Mouse (Mus musculus) liver, postnatal 0 days (tissue): ENCODE data around the gene Chst11. TPM values are rescaled to one million over a fixed set of nuclear protein-coding genes. Genes with fewer than 3 reads are reported as not detected.
A peak's percentile ranks its signal among the peaks of the same experiment; 100 is the strongest.

Experiments used
- ATAC-seq: fragments of 200-750 bp; cut with Nextera tagmentation; 2 replicates; pipeline ENCODE4 v1.8.0; 2017; ENCODE audit warnings: mild to moderate bottlenecking, moderate library complexity
- DNase-seq: peaks from one replicate; pipeline ENCODE4 v3.0.0-alpha.2; 2016
- H3K27ac ChIP-seq: fragments of 300-500 bp; sonication (generic); 2 replicates; pipeline ENCODE4 v1.5.1; 2014; ENCODE audit warnings: antibody characterized with exemption, moderate library complexity, mild to moderate bottlenecking, low read depth
- H3K27me3 ChIP-seq: fragments of 300-500 bp; sonication (generic); 2 replicates; pipeline ENCODE4 v1.6.1; 2014; ENCODE audit warnings: low read length, control low read depth, mixed read lengths; ENCODE audit not compliant: insufficient read depth
- H3K36me3 ChIP-seq: fragments of 300-500 bp; sonication (generic); replicated peaks from 2 replicates; pipeline ENCODE4 v1.6.1; 2014; ENCODE audit warnings: mild to moderate bottlenecking, control low read depth, low read length, moderate library complexity, mixed read lengths; ENCODE audit not compliant: insufficient read depth
- H3K4me1 ChIP-seq: fragments of 300-500 bp; sonication (generic); 2 replicates; pipeline ENCODE4 v1.6.1; 2014; ENCODE audit warnings: antibody characterized with exemption, mild to moderate bottlenecking, control low read depth; ENCODE audit not compliant: insufficient read depth
- H3K4me2 ChIP-seq: fragments of 300-500 bp; sonication (generic); 2 replicates; pipeline ENCODE4 v1.6.1; 2014; ENCODE audit warnings: low read depth, mild to moderate bottlenecking, low read length, moderate library complexity, mixed read lengths
- H3K4me3 ChIP-seq: fragments of 300-500 bp; sonication (generic); 2 replicates; pipeline ENCODE4 v1.5.1; 2014; ENCODE audit warnings: low read depth, low read length
- H3K9ac ChIP-seq: fragments of 300-500 bp; sonication (generic); replicated peaks from 2 replicates; pipeline ENCODE4 v1.6.1; 2014; ENCODE audit warnings: mild to moderate bottlenecking, moderate library complexity
- H3K9me3 ChIP-seq: fragments of 300-500 bp; sonication (generic); 2 replicates; pipeline ENCODE4 v1.6.1; 2016; ENCODE audit warnings: mild to moderate bottlenecking, control low read depth, low read length, mixed read lengths
- CTCF ChIP-seq: sonication (generic); IDR thresholded peaks from 2 replicates; pipeline ENCODE4 v1.5.1; 2016; ENCODE audit warnings: antibody characterized with exemption, low read depth
- EP300 ChIP-seq: IDR thresholded peaks from 2 replicates; pipeline ENCODE4 v1.6.1; 2016; ENCODE audit warnings: antibody characterized with exemption, low read depth, mild to moderate bottlenecking
- WGBS: fragments of 180-500 bp; shearing (Covaris S2); extraction: QIAGEN DNeasy Blood & Tissue Kit; methylation state at CpG from one replicate; pipeline ENCODE4 v1.1.7; 2014; ENCODE audit not compliant: insufficient replicate concordance; 5-methylcytosine and 5-hydroxymethylcytosine counted together
- polyA plus RNA-seq: library from polyadenylated mRNA; unstranded; fragments of >200 nt; fragmentation: Nextera tagmentation; extraction: Ambion mirVana; gene quantifications from 2 replicates; pipeline ENCODE4 v1.2.1, GENCODE M21; 2015

The Chst11 gene
- polyA plus RNA-seq, 1 experiment from 2014 or later = 0.40 TPM

- no peak overlapping the region for H3K27ac ChIP-seq
- 0 out of 2 replicates have a peak overlapping the region, but pooled peaks have one; percentile 30 for H3K4me2 ChIP-seq
- no peak overlapping the region for H3K4me3 ChIP-seq
- WGBS = 74% methylated on average over 9 of the region's 9 CpGs
- peaks cover 6% of the 10 kb centered on the region for H3K4me1 ChIP-seq
- DNase-seq = no peak
- H3K36me3 ChIP-seq = no peaks in the 10 kb centered on the region
- no peaks in the 10 kb centered on the region for H3K27me3 ChIP-seq
- no peak for ATAC-seq
- TF ChIP-seq CTCF (no peak), EP300 (no peak)
- H3K9me3 ChIP-seq = no peaks in the 10 kb centered on the region
- H3K9ac ChIP-seq = no peak overlapping the region
Observed at GRCm38 (mm10) chr10:83101421-83102207, 116.3 kb downstream of the Chst11 start.

- H3K9ac ChIP-seq = no peak overlapping the region
- ATAC-seq (no peak), DNase-seq (no peak)
- H3K9me3 ChIP-seq = no peaks in the 10 kb centered on the region
- no peak overlapping the region for H3K4me2 ChIP-seq
- TF ChIP-seq CTCF = no peak
- TF ChIP-seq EP300 = no peak
- no peaks in the 10 kb centered on the region for H3K36me3 ChIP-seq
- peaks cover 6% of the 10 kb centered on the region for H3K4me1 ChIP-seq
- no peak overlapping the region for H3K27ac ChIP-seq
- 61% methylated on average over 15 of the region's 15 CpGs for WGBS
- no peaks in the 10 kb centered on the region for H3K27me3 ChIP-seq
- no peak overlapping the region for H3K4me3 ChIP-seq
Observed at GRCm38 (mm10) chr10:83102745-83103144, 117.4 kb downstream of the Chst11 start.

GRCm38 (mm10) chr10:83104221-83104620 is 118.9 kb downstream of the Chst11 start:
- no peak for TF ChIP-seq CTCF
- no peak for TF ChIP-seq EP300
- WGBS = 82% methylated on average over 8 of the region's 8 CpGs

GRCm38 (mm10) chr10:83106152-83106746 is 121.0 kb downstream of the Chst11 start:
- no peak for TF ChIP-seq CTCF
- no peak for DNase-seq
- Histone ChIP-seq H3K27me3 (no peaks in the 10 kb centered on the region), H3K9ac (no peak overlapping the region), H3K4me1 (peaks cover 6% of the 10 kb centered on the region), H3K4me3 (no peak overlapping the region), H3K27ac (no peak overlapping the region), H3K36me3 (no peaks in the 10 kb centered on the region), H3K4me2 (no peak overlapping the region), H3K9me3 (no peaks in the 10 kb centered on the region)
- no peak for ATAC-seq
- 86% methylated on average over 7 of the region's 7 CpGs for WGBS

More at GRCm38 (mm10) chr10:83104221-83104620, 118.9 kb downstream of the Chst11 start:
- Histone ChIP-seq H3K4me3 (no peak overlapping the region), H3K9ac (no peak overlapping the region), H3K4me2 (no peak overlapping the region), H3K36me3 (no peaks in the 10 kb centered on the region), H3K27me3 (no peaks in the 10 kb centered on the region), H3K27ac (no peak overlapping the region), H3K4me1 (peaks cover 6% of the 10 kb centered on the region), H3K9me3 (no peaks in the 10 kb centered on the region)
- DNase-seq (no peak), ATAC-seq (no peak)

- Histone ChIP-seq H3K36me3 (no peaks in the 10 kb centered on the region), H3K4me3 (no peak overlapping the region), H3K4me1 (peaks cover 2% of the 10 kb centered on the region), H3K9ac (no peak overlapping the region), H3K27ac (no peak overlapping the region), H3K27me3 (no peaks in the 10 kb centered on the region), H3K9me3 (no peaks in the 10 kb centered on the region), H3K4me2 (no peak overlapping the region)
- 68% methylated on average over 8 of the region's 8 CpGs for WGBS
- DNase-seq (no peak), ATAC-seq (no peak)
- TF ChIP-seq CTCF (no peak), EP300 (no peak)
Observed at GRCm38 (mm10) chr10:83107385-83107784, 122.1 kb downstream of the Chst11 start.

GRCm38 (mm10) chr10:83107921-83108738 is 122.8 kb downstream of the Chst11 start:
- no peak for ATAC-seq
- Histone ChIP-seq H3K27ac (no peak overlapping the region), H3K9me3 (no peaks in the 10 kb centered on the region), H3K9ac (no peak overlapping the region), H3K4me3 (no peak overlapping the region), H3K36me3 (no peaks in the 10 kb centered on the region), H3K4me1 (no peaks in the 10 kb centered on the region), H3K27me3 (no peaks in the 10 kb centered on the region), H3K4me2 (no peak overlapping the region)
- no peak for DNase-seq
- 63% methylated on average over 21 of the region's 21 CpGs for WGBS
- no peak for TF ChIP-seq EP300
- no peak for TF ChIP-seq CTCF
